Mouse (Mus musculus) spleen, embryonic (tissue): ENCODE measurements around the gene Kcnh8.

ENCODE experiments used
- CTCF ChIA-PET: fragments of 350-600 bp; sonication (Branson Sonifier 250); formaldehyde crosslinking; loops from one replicate; lab custom pipeline; 2022; lab: Charles Lee

Gene Kcnh8

GRCm38 (mm10) chr17:52602093-52602780 is at the start of gene Kcnh8:
Kcnh8 (plus strand) TSS chr17:52602709.
- CTCF ChIA-PET, result interaction anchor here (0.6 to 0.8 kb wide), 2 partner anchors 13 to 120 kb away, joined by 3 to 4 read pairs; no protein-coding TSS in a partner anchor

- CTCF ChIA-PET, result no interaction called here
Observed at GRCm38 (mm10) chr17:52559961-52560720, 42.4 kb upstream of the Kcnh8 start.

- CTCF ChIA-PET, result interaction anchor here (0.5 kb wide), 1 partner anchor 117 kb away, joined by 3 read pairs; no protein-coding TSS in a partner anchor
Observed at GRCm38 (mm10) chr17:52565467-52566155, 36.9 kb upstream of the Kcnh8 start.

GRCm38 (mm10) chr17:52569584-52570270 is 32.8 kb upstream of the Kcnh8 start:
- CTCF ChIA-PET, result no interaction called here

- CTCF ChIA-PET, result no interaction called here
Observed at GRCm38 (mm10) chr17:52572229-52572628, 30.3 kb upstream of the Kcnh8 start.

- CTCF ChIA-PET, result no interaction called here
Observed at GRCm38 (mm10) chr17:52591503-52592194, 10.9 kb upstream of the Kcnh8 start.

GRCm38 (mm10) chr17:52599141-52599540 is 3.4 kb upstream of the Kcnh8 start:
- CTCF ChIA-PET, result no interaction called here

GRCm38 (mm10) chr17:52600882-52601371 is 1.6 kb upstream of the Kcnh8 start:
- CTCF ChIA-PET, result no interaction called here

- CTCF ChIA-PET, result no interaction called here
Observed at GRCm38 (mm10) chr17:52602781-52603170, 267 bp downstream of the Kcnh8 start.

- CTCF ChIA-PET, result no interaction called here
Observed at GRCm38 (mm10) chr17:52603411-52603810, 902 bp downstream of the Kcnh8 start.

GRCm38 (mm10) chr17:52611382-52611781 is 8.9 kb downstream of the Kcnh8 start:
- CTCF ChIA-PET, result no interaction called here

GRCm38 (mm10) chr17:52649186-52649585 is 46.7 kb downstream of the Kcnh8 start:
- CTCF ChIA-PET, result no interaction called here

- CTCF ChIA-PET, result no interaction called here
Observed at GRCm38 (mm10) chr17:52691988-52692387, 89.5 kb downstream of the Kcnh8 start.

- CTCF ChIA-PET, result no interaction called here
Observed at GRCm38 (mm10) chr17:52701944-52702343, 99.4 kb downstream of the Kcnh8 start.

GRCm38 (mm10) chr17:52712319-52712718 is 109.8 kb downstream of the Kcnh8 start:
- CTCF ChIA-PET, result no interaction called here

- CTCF ChIA-PET, result no interaction called here
Observed at GRCm38 (mm10) chr17:52722214-52722613, 119.7 kb downstream of the Kcnh8 start.

- CTCF ChIA-PET, result no interaction called here
Observed at GRCm38 (mm10) chr17:52728806-52729205, 126.3 kb downstream of the Kcnh8 start.

GRCm38 (mm10) chr17:52738436-52738835 is 135.9 kb downstream of the Kcnh8 start:
- CTCF ChIA-PET, result no interaction called here

- CTCF ChIA-PET, result no interaction called here
Observed at GRCm38 (mm10) chr17:52788151-52788550, 185.6 kb downstream of the Kcnh8 start.

- CTCF ChIA-PET, result no interaction called here
Observed at GRCm38 (mm10) chr17:52804463-52804862, 202.0 kb downstream of the Kcnh8 start.

GRCm38 (mm10) chr17:52810773-52811172 is 208.3 kb downstream of the Kcnh8 start:
- CTCF ChIA-PET, result no interaction called here
